Mouse (Mus musculus) embryonic facial prominence, embryonic 12.5 days (tissue): ENCODE data around the gene Camta1. TPM values are rescaled to one million over a fixed set of nuclear protein-coding genes. Genes with fewer than 3 reads are reported as not detected.

ENCODE experiments used
- ATAC-seq: fragments of 200-750 bp; cut with Nextera tagmentation; 2 replicates; pipeline ENCODE4 v1.8.0; 2017; ENCODE audit not compliant: insufficient number of reproducible peaks, insufficient read depth, low FRiP score, low TSS enrichment
- H3K27ac ChIP-seq: fragments of 300-500 bp; sonication (generic); 2 replicates; pipeline ENCODE4 v1.5.1; 2016; ENCODE audit warnings: mild to moderate bottlenecking
- H3K27me3 ChIP-seq: fragments of 300-500 bp; sonication (generic); 2 replicates; pipeline ENCODE4 v1.6.1; 2016; ENCODE audit warnings: mild to moderate bottlenecking, moderate library complexity
- H3K36me3 ChIP-seq: fragments of 300-500 bp; sonication (generic); 2 replicates; pipeline ENCODE4 v1.6.1; 2016; ENCODE audit warnings: mild to moderate bottlenecking
- H3K4me1 ChIP-seq: fragments of 300-500 bp; sonication (generic); 2 replicates; pipeline ENCODE4 v1.6.1; 2016
- H3K4me2 ChIP-seq: fragments of 300-500 bp; sonication (generic); replicated peaks from 2 replicates; pipeline ENCODE4 v1.6.1; 2016; ENCODE audit warnings: mild to moderate bottlenecking, moderate library complexity
- H3K4me3 ChIP-seq: fragments of 300-500 bp; sonication (generic); 2 replicates; pipeline ENCODE4 v1.5.1; 2016; ENCODE audit warnings: mild to moderate bottlenecking
- H3K9ac ChIP-seq: fragments of 300-500 bp; sonication (generic); 2 replicates; pipeline ENCODE4 v1.6.1; 2016; ENCODE audit warnings: mild to moderate bottlenecking, moderate library complexity
- H3K9me3 ChIP-seq: fragments of 300-500 bp; sonication (generic); 2 replicates; pipeline ENCODE4 v1.6.1; 2016; ENCODE audit warnings: mild to moderate bottlenecking, moderate library complexity
- WGBS: fragments of 180-500 bp; shearing (Covaris S2); methylation state at CpG from one replicate; pipeline ENCODE4 v1.1.7; 2016; 5-methylcytosine and 5-hydroxymethylcytosine counted together
- polyA plus RNA-seq: library from polyadenylated mRNA; unstranded; fragments of >200 nt; fragmentation: Nextera tagmentation; extraction: Ambion mirVana; gene quantifications from 2 replicates; pipeline ENCODE4 v1.2.1, GENCODE M21; 2016

Camta1 gene
- polyA plus RNA-seq, 1 experiment from 2014 or later, result 115 TPM

- no peak for ATAC-seq
- WGBS, result 56% methylated on average over 16 of the region's 16 CpGs
Measured at GRCm38 (mm10) chr4:151655637-151656385, 205.9 kb downstream of the Camta1 start.

DNA sequence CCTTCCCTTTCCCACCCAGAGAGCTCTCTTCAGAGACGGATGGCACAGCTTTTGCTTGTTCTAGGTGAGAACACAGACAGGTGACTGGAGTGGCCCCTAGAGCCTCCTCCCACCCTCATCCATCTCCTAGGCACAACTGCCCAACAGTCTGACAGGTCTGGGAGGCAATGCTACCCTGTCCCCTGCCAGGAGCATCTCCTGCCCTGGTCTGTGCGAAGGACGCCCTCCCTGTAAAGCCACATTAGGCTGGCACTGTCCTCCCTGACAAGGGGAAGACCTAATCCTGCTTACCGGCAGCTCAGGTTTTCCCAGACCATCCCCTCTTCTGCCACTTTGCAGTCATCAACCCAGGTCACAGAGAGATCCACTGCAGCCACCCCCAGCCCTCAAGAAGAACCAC is 206.4 kb downstream of the Camta1 start:
- no peak overlapping the region for H3K9ac ChIP-seq
- no peak overlapping the region for H3K4me2 ChIP-seq
- no peak overlapping the region for H3K4me3 ChIP-seq
- no peak overlapping the region for H3K27ac ChIP-seq
- WGBS, result 69% methylated on average over 4 of the region's 4 CpGs
- no peaks in the 10 kb centered on the region for H3K36me3 ChIP-seq
- H3K9me3 ChIP-seq, result no peaks in the 10 kb centered on the region
- no peaks in the 10 kb centered on the region for H3K27me3 ChIP-seq
- ATAC-seq, result no peak
- 0 out of 2 replicates have a peak, but pooled peaks cover 4% of the 10 kb centered on the region for H3K4me1 ChIP-seq

More at GRCm38 (mm10) chr4:151655637-151656385, 205.9 kb downstream of the Camta1 start:
- Histone ChIP-seq H3K27me3 (no peaks in the 10 kb centered on the region), H3K4me2 (no peak overlapping the region), H3K4me3 (no peak overlapping the region), H3K27ac (no peak overlapping the region), H3K9me3 (no peaks in the 10 kb centered on the region), H3K9ac (no peak overlapping the region), H3K36me3 (no peaks in the 10 kb centered on the region), H3K4me1 (0 out of 2 replicates have a peak, but pooled peaks cover 4% of the 10 kb centered on the region)

GRCm38 (mm10) chr4:151642418-151642817 is 219.3 kb downstream of the Camta1 start:
- no peak overlapping the region for H3K4me2 ChIP-seq
- no peaks in the 10 kb centered on the region for H3K27me3 ChIP-seq
- H3K4me1 ChIP-seq, result no peaks in the 10 kb centered on the region
- H3K27ac ChIP-seq, result no peak overlapping the region
- H3K4me3 ChIP-seq, result no peak overlapping the region
- H3K36me3 ChIP-seq, result no peaks in the 10 kb centered on the region
- no peak for ATAC-seq
- no peak overlapping the region for H3K9ac ChIP-seq
- no peaks in the 10 kb centered on the region for H3K9me3 ChIP-seq
- 95% methylated on average over 2 of the region's 2 CpGs for WGBS

DNA sequence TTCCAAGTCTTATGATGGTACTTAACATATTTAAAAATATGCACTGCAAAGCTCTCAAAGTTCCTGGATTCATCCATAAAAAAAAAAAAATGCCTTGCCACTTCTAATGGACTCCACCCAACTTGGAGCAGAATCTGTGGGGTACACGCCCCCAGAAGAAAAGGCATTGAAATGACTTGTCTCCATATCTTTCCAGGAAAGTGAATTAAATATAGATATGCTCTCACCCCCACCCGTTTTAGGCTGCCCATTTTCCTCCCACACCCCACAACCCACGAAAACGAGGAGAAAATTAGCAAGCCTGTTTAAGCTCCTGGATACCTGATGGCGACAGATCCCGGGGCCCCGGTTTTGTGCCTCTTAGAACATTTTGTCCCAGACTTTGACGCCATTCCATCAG is 220.7 kb downstream of the Camta1 start:
- H3K27me3 ChIP-seq, result no peaks in the 10 kb centered on the region
- ATAC-seq, result no peak
- no peaks in the 10 kb centered on the region for H3K36me3 ChIP-seq
- H3K4me2 ChIP-seq, result no peak overlapping the region
- H3K4me3 ChIP-seq, result no peak overlapping the region
- no peak overlapping the region for H3K9ac ChIP-seq
- no peak overlapping the region for H3K27ac ChIP-seq
- H3K9me3 ChIP-seq, result no peaks in the 10 kb centered on the region
- 80% methylated on average over 8 of the region's 8 CpGs for WGBS
- H3K4me1 ChIP-seq, result no peaks in the 10 kb centered on the region

GRCm38 (mm10) chr4:151638941-151639340 is 222.7 kb downstream of the Camta1 start:
- no peak overlapping the region for H3K4me3 ChIP-seq
- H3K4me2 ChIP-seq, result no peak overlapping the region
- H3K36me3 ChIP-seq, result no peaks in the 10 kb centered on the region
- no peak overlapping the region for H3K9ac ChIP-seq
- ATAC-seq, result no peak
- WGBS, result 15% methylated on average over 9 of the region's 9 CpGs
- no peak overlapping the region for H3K27ac ChIP-seq
- H3K9me3 ChIP-seq, result no peaks in the 10 kb centered on the region
- peaks cover 7% of the 10 kb centered on the region; the same call in 1 of the 2 replicates for H3K4me1 ChIP-seq
- H3K27me3 ChIP-seq, result no peaks in the 10 kb centered on the region

DNA sequence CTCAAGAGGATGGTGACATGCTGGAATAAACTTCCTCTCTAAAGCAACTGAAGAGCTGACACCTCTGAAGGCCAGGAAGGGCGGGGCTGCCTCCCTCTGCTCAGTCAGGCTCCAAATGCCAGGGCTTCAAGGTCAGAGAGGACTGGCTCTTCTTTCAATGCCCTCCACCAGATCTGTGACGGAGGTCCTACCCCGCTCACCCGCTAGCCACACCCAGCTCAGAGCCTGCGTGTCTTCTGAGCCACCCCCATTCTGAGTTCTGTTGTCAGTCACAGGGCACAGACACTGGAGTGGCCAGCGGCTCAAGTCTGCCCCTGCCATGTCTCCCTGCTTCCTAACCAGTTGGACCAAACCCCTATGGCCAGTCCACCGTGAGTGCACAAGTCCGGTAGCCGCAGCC is 224.3 kb downstream of the Camta1 start:
- peaks cover 7% of the 10 kb centered on the region; the same call in 1 of the 2 replicates for H3K4me1 ChIP-seq
- ATAC-seq, result no peak
- no peaks in the 10 kb centered on the region for H3K36me3 ChIP-seq
- H3K4me3 ChIP-seq, result no peak overlapping the region
- no peak overlapping the region for H3K27ac ChIP-seq
- H3K9ac ChIP-seq, result no peak overlapping the region
- WGBS, result 62% methylated on average over 9 of the region's 9 CpGs
- H3K9me3 ChIP-seq, result no peaks in the 10 kb centered on the region
- H3K4me2 ChIP-seq, result no peak overlapping the region
- H3K27me3 ChIP-seq, result no peaks in the 10 kb centered on the region

DNA sequence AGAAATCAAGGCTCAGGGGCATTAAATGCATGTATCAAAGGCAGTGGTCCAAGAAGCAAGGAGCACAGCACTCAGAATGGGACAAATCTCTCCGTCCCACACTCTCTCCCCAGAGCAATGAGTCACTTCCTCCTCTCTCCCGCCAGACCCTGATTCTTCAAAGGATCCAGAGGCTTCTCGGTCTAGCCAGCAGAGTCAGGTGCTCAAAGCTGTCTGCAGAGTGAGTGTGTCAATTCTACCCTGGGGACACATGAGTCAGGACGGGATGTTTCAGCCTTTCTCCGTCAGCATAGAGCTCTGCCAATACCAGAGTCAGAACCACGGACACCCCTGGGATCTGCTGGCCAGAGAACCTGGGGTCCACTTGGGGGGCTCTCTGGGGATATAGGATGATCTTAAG is 226.9 kb downstream of the Camta1 start:
- Histone ChIP-seq H3K27ac (no peak overlapping the region), H3K27me3 (no peaks in the 10 kb centered on the region), H3K36me3 (no peaks in the 10 kb centered on the region), H3K4me1 (peaks cover 7% of the 10 kb centered on the region; the same call in 1 of the 2 replicates), H3K4me3 (no peak overlapping the region), H3K9ac (no peak overlapping the region), H3K9me3 (no peaks in the 10 kb centered on the region), H3K4me2 (no peak overlapping the region)
- WGBS, result 41% methylated on average over 6 of the region's 6 CpGs
- no peak for ATAC-seq

DNA sequence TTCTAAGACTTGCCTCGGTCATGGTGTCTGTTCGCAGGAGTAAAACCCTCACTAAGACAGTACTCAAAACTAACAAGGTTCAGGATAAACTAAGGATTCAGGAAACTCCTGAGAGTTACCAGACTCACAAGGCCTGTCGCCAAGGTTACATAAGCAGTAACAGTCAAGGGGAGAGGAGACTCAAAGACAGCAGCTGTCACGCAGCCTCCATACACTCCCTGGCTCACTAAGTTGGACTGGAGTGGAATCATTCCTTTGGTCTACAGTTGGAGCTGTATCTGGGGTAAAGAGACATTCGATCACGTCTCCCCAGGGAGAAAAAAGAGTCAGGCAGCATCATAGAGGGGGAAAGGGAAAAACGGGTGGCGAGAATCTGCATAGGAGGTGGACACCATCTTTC is 227.9 kb downstream of the Camta1 start:
- peaks cover 7% of the 10 kb centered on the region; the same call in 1 of the 2 replicates for H3K4me1 ChIP-seq
- no peak overlapping the region for H3K27ac ChIP-seq
- H3K4me2 ChIP-seq, result no peak overlapping the region
- 88% methylated on average over 8 of the region's 8 CpGs for WGBS
- H3K36me3 ChIP-seq, result no peaks in the 10 kb centered on the region
- no peak for ATAC-seq
- H3K4me3 ChIP-seq, result no peak overlapping the region
- H3K9me3 ChIP-seq, result no peaks in the 10 kb centered on the region
- H3K27me3 ChIP-seq, result no peaks in the 10 kb centered on the region
- no peak overlapping the region for H3K9ac ChIP-seq

DNA sequence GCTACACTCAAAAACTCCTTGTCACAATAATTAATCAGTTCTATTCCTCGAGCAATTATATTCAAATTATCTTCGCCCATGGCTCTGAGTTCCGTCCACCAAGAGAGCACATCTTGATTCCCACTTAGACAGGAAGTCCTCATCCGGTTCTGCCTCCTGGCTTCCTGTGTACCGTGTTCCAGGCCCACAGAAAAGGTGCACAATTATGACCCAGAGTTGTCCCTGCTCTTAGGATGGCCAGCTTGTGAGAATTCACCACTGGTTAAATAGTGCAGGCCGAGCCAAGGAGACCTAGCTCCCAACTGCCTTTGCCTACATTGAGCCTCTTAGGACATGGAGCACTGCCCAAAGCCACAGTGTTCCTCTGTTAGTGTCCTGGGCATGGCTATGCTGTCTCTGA is 229.4 kb downstream of the Camta1 start:
- H3K36me3 ChIP-seq, result no peaks in the 10 kb centered on the region
- H3K27me3 ChIP-seq, result no peaks in the 10 kb centered on the region
- H3K27ac ChIP-seq, result no peak overlapping the region
- H3K4me2 ChIP-seq, result no peak overlapping the region
- WGBS, result 80% methylated on average over 6 of the region's 6 CpGs
- peaks cover 7% of the 10 kb centered on the region; the same call in 1 of the 2 replicates for H3K4me1 ChIP-seq
- no peak overlapping the region for H3K9ac ChIP-seq
- ATAC-seq, result no peak
- no peak overlapping the region for H3K4me3 ChIP-seq
- H3K9me3 ChIP-seq, result no peaks in the 10 kb centered on the region

DNA sequence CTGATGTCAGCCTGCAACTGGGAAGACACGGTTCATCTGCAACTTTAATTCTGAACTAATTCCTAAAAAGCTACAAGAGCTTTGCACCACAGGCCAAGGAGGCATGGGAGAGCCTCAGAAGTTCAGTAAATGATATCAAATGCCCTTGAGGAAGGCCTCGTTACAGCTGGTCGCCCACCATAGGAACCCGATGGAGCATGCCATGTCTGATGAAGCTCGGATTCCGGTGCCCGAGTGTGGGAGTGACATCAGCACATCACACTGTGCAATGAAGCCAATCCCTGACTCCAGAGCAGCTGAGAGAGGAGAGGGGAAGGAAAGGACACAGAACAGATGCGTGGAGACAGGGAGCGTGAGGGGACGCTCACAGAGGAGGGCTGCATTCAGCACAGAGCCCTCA is 231.0 kb downstream of the Camta1 start:
- no peaks in the 10 kb centered on the region for H3K27me3 ChIP-seq
- H3K4me1 ChIP-seq, result peaks cover 7% of the 10 kb centered on the region; the same call in 1 of the 2 replicates
- no peak for ATAC-seq
- H3K36me3 ChIP-seq, result no peaks in the 10 kb centered on the region
- 44% methylated on average over 10 of the region's 10 CpGs for WGBS
- H3K4me3 ChIP-seq, result no peak overlapping the region
- no peaks in the 10 kb centered on the region for H3K9me3 ChIP-seq
- no peak overlapping the region for H3K4me2 ChIP-seq
- no peak overlapping the region for H3K27ac ChIP-seq
- no peak overlapping the region for H3K9ac ChIP-seq

DNA sequence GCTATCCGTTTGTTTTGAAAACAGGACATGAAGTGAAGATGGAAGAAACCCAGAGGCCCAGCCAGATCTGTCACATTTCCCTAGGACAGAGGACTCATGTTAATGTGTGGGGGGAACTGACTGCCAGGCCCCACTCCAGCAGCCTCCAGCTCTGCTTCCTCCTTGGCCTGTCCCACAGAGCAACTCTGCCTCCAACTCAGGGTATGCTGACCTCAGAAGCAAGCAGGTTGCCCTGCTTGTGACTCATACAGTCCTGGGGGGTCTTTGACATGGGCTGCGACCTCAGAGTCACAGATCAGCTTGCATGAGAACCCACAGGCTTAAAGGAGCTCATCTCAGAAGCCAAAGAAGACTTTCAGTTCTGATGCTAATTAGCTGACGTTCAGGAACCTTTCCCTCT is 231.4 kb downstream of the Camta1 start:
- Histone ChIP-seq H3K4me3 (no peak overlapping the region), H3K27me3 (no peaks in the 10 kb centered on the region), H3K9me3 (no peaks in the 10 kb centered on the region), H3K4me1 (peaks cover 7% of the 10 kb centered on the region; the same call in 1 of the 2 replicates), H3K9ac (no peak overlapping the region), H3K27ac (no peak overlapping the region), H3K36me3 (no peaks in the 10 kb centered on the region), H3K4me2 (no peak overlapping the region)
- 38% methylated on average over 3 of the region's 3 CpGs for WGBS
- no peak for ATAC-seq

DNA sequence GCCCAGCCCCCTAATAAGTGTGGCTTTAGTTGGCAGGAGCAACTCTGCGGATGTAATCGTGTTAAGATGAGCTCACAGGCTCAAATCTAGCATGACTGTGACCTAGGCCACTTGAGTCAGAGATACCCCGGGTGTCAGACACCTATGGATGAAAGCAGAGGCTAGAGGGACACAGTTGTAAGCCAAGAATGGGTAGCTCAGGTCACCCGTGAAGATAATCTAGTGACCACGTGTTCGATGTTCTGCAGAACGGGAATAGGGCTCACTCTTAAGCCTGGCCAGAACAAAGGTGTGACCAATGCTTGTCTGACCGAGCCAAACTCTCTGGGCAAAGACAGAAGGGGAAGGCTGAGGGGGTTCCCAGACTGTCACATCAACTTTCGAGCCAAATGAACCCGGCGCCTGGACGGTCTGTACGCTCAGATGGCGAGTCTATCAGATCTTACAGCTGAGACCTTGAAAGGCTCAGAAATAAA is 242.1 kb downstream of the Camta1 start:
- ATAC-seq, result no peak
- no peak overlapping the region for H3K27ac ChIP-seq
- no peaks in the 10 kb centered on the region for H3K9me3 ChIP-seq
- no peaks in the 10 kb centered on the region for H3K27me3 ChIP-seq
- peaks cover 16% of the 10 kb centered on the region; the same call in 1 of the 2 replicates for H3K4me1 ChIP-seq
- no peak overlapping the region for H3K9ac ChIP-seq
- 73% methylated on average over 14 of the region's 14 CpGs for WGBS
- no peak overlapping the region for H3K4me3 ChIP-seq
- H3K36me3 ChIP-seq, result no peaks in the 10 kb centered on the region
- H3K4me2 ChIP-seq, result no peak overlapping the region
